Mouse (Mus musculus): ENCODE measurements around the gene Agbl2.

DNA sequence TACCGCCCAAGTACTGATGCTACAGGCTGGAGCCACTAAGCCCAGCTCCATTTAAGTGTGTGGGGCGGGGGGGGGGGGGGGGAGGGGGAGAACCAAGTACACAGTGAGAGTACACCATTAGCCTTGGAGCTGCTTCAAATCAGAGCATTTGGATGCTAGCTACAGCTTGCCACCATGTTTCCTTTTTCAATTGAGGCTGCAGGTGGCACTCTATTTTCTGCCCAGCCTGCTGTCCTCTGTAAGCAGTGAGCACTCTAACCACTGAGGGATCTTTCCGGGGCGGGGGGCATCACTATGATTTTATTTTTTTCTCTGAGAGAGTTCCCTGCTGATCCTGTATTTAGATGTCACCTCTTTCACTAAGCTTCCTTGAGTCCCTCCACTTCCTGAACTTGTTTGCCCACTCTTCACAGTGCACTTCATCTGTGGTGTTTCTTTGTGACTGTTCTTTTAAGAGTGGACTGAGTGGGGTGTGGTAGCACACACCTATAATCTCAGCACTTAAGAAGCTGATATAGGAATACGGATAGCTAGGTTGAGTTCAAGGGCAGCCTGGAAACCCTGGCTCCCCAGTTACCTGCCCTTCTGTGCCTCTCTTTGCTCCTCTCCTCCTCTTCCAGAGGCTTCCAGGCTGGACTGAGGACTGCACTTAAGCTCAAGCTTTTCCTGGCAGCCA is 95.2 kb downstream of the Agbl2 start:
- no peak for TF ChIP-seq POLR2A (IDR thresholded peaks at IDR 0.05; ENCODE audit: extremely low read depth, insufficient read depth, low read length)
- no peak for TF ChIP-seq CTCF (IDR thresholded peaks at IDR 0.05; ENCODE audit: low read depth, low read length)
